Mouse (Mus musculus) bone marrow macrophage, adult 2 months (primary cell): ENCODE results near the gene Obp2a.

Source experiments
- CTCF ChIP-seq: IDR thresholded peaks from 2 replicates; pipeline ENCODE4 v1.5.1; 2012; ENCODE audit warnings: low read depth, mild to moderate bottlenecking, low read length, moderate library complexity
- POLR2A ChIP-seq: IDR thresholded peaks from 2 replicates; pipeline ENCODE4 v1.6.1; 2012; ENCODE audit warnings: mild to moderate bottlenecking, low read depth, low read length, borderline replicate concordance

DNA sequence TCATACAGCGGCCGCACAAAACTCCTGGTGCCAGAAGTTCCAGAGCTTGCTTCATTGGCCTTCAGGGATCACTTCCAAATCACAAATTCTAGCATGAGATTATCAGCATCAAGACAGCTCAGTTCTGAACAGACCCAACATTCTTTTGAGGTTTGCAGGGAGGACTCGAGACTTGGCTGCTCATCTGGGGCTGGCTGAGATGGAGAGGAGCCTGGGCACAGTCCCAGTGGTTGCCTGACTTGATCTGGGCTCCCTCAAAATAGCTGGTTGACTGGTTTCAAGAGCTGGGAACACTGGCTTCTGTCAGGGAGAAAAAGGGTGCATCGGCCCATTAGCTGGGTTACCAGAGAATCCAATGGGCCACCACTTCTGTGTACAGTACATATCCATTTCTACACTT, 43.2 kb upstream of the Obp2a start:
- TF ChIP-seq POLR2A (no peak), CTCF (no peak)
